Mouse (Mus musculus) Patski (cell line): ENCODE results near the gene Notch2. TPM values are rescaled to one million over a fixed set of nuclear protein-coding genes. Genes with fewer than 3 reads are reported as not detected.

Experiments used
- ATAC-seq: fragments of 100-300 bp; one replicate; pipeline ENCODE4 v1.8.0; 2021
- CTCF ChIA-PET: fragments of 350-600 bp; sonication (Branson Sonifier 250); formaldehyde crosslinking; loops from one replicate; lab custom pipeline; 2022; ENCODE audit warnings: inconsistent platforms; lab: Charles Lee
- POLR2A ChIA-PET: fragments of 350-600 bp; sonication (Branson Sonifier 250); formaldehyde crosslinking; loops from one replicate; lab custom pipeline; 2022; ENCODE audit warnings: antibody characterized with exemption, inconsistent platforms; lab: Charles Lee
- DNase-seq: peaks from one replicate; pipeline ENCODE4 v3.0.0-alpha.2; 2011; ENCODE audit warnings: low read depth, low spot score
- H3K27me3 ChIP-seq: fragments of 371-371 bp; one replicate; pipeline ENCODE4 v1.5.1; 2021
- CTCF ChIP-seq: fragments of 100-300 bp; IDR thresholded peaks from one replicate; pipeline ENCODE4 v1.5.1; 2021
- in situ Hi-C: fragments of 300-500 bp; cut with MboI; formaldehyde crosslinking; loops from 3 replicates; pipeline ENCODE4 v1.11.1; 2018; ENCODE audit warnings: low pct_unique_long_range_greater_than_20kb, mixed read lengths
- polyA plus RNA-seq: library from polyadenylated mRNA; unstranded; gene quantifications from one replicate; pipeline ENCODE4 v1.2.3, GENCODE M21; 2021

Notch2 gene
- polyA plus RNA-seq, 1 experiment from 2014 or later, result 65.2 TPM

GRCm38 (mm10) chr3:98086860-98087259 is 73.5 kb downstream of the Notch2 start:
- no peaks in the 10 kb centered on the region for H3K27me3 ChIP-seq
- no peak for TF ChIP-seq CTCF
- in situ Hi-C loops, result no loop called here
- CTCF ChIA-PET, result interaction anchor here (1.4 to 3.1 kb wide), 6 partner anchors 8 to 174 kb away, joined by 3 to 13 read pairs (median 5); no protein-coding TSS in a partner anchor
- ATAC-seq, result no peak
- POLR2A ChIA-PET, result no interaction called here
- no peak for DNase-seq

- ChIA-PET CTCF (interaction anchor here (1.4 to 3.1 kb wide), 6 partner anchors 8 to 175 kb away, joined by 3 to 13 read pairs (median 6); no protein-coding TSS in a partner anchor), POLR2A (interaction anchor here (0.6 to 0.9 kb wide), 3 partner anchors 88 to 159 kb away, joined by 3 to 4 read pairs (median 3); no protein-coding TSS in a partner anchor)
- in situ Hi-C loops, result no loop called here
- no peak for ATAC-seq
- no peak for DNase-seq
- no peaks in the 10 kb centered on the region for H3K27me3 ChIP-seq
- TF ChIP-seq CTCF, result no peak
These were observed 74.2 kb downstream of the Notch2 start for GRCm38 (mm10) chr3:98087551-98087950.

- DNase-seq, result no peak
- in situ Hi-C loops, result no loop called here
These were observed 76.4 kb downstream of the Notch2 start for GRCm38 (mm10) chr3:98089702-98090101.

GRCm38 (mm10) chr3:98090129-98090528 is 76.8 kb downstream of the Notch2 start:
- TF ChIP-seq CTCF, result no peak
- in situ Hi-C loops, result no loop called here
- CTCF ChIA-PET, result interaction anchor here (1.2 to 3.1 kb wide), 2 partner anchors 8 to 134 kb away, joined by 3 to 13 read pairs; no protein-coding TSS in a partner anchor
- H3K27me3 ChIP-seq, result no peaks in the 10 kb centered on the region
- POLR2A ChIA-PET, result interaction anchor here (0.8 kb wide), 1 partner anchor 12 kb away, joined by 3 read pairs; no protein-coding TSS in a partner anchor
- ATAC-seq, result no peak
- DNase-seq, result no peak

More at GRCm38 (mm10) chr3:98089702-98090101, 76.4 kb downstream of the Notch2 start:
- no peaks in the 10 kb centered on the region for H3K27me3 ChIP-seq
- CTCF ChIA-PET, result interaction anchor here (1.2 to 3.1 kb wide), 2 partner anchors 8 to 134 kb away, joined by 3 to 13 read pairs; no protein-coding TSS in a partner anchor
- POLR2A ChIA-PET, result interaction anchor here (0.8 kb wide), 1 partner anchor 12 kb away, joined by 3 read pairs; no protein-coding TSS in a partner anchor
- ATAC-seq, result no peak
- TF ChIP-seq CTCF, result no peak

- in situ Hi-C loops, result no loop called here
- DNase-seq, result no peak
- no peaks in the 10 kb centered on the region for H3K27me3 ChIP-seq
- ChIA-PET POLR2A (interaction anchor here (1.1 to 1.4 kb wide), 2 partner anchors 8 to 13 kb away, joined by 5 to 7 read pairs; no protein-coding TSS in a partner anchor), CTCF (interaction anchor here (0.8 to 3.5 kb wide), 7 partner anchors 8 to 20 kb away, joined by 3 to 12 read pairs (median 6); no protein-coding TSS in a partner anchor)
- no peak for ATAC-seq
- no peak for TF ChIP-seq CTCF
These were observed 79.5 kb downstream of the Notch2 start for GRCm38 (mm10) chr3:98092680-98093370.

- TF ChIP-seq CTCF, result no peak
- ATAC-seq, result no peak
- POLR2A ChIA-PET, result interaction anchor here (1.1 kb wide), 1 partner anchor 12 kb away, joined by 3 read pairs; no protein-coding TSS in a partner anchor
- no peak for DNase-seq
- in situ Hi-C loops, result no loop called here
- CTCF ChIA-PET, result interaction anchor here (1.0 to 3.5 kb wide), 6 partner anchors 8 to 155 kb away, joined by 3 to 12 read pairs (median 6); no protein-coding TSS in a partner anchor
- H3K27me3 ChIP-seq, result no peaks in the 10 kb centered on the region
These were observed 80.6 kb downstream of the Notch2 start for GRCm38 (mm10) chr3:98093954-98094353.

- ChIA-PET CTCF (interaction anchor here (0.6 to 3.5 kb wide), 5 partner anchors 9 to 156 kb away, joined by 3 to 12 read pairs (median 6); no protein-coding TSS in a partner anchor), POLR2A (interaction anchor here (0.6 to 1.1 kb wide), 2 partner anchors 13 to 160 kb away, joined by 3 to 10 read pairs; no protein-coding TSS in a partner anchor)
- in situ Hi-C loops, result no loop called here
- no peak for TF ChIP-seq CTCF
- DNase-seq, result no peak
- ATAC-seq, result no peak
- no peaks in the 10 kb centered on the region for H3K27me3 ChIP-seq
These were observed 81.6 kb downstream of the Notch2 start for GRCm38 (mm10) chr3:98094629-98095583.

- TF ChIP-seq CTCF, result no peak
- DNase-seq (no peak), ATAC-seq (no peak)
- CTCF ChIA-PET, result interaction anchor here (1.5 to 3.1 kb wide), 2 partner anchors 8 to 9 kb away, joined by 3 to 13 read pairs; no protein-coding TSS in a partner anchor
- POLR2A ChIA-PET, result no interaction called here
- in situ Hi-C loops, result no loop called here
- no peaks in the 10 kb centered on the region for H3K27me3 ChIP-seq
These were observed 83.7 kb downstream of the Notch2 start for GRCm38 (mm10) chr3:98096981-98097380.

GRCm38 (mm10) chr3:98098676-98099075 is 85.3 kb downstream of the Notch2 start:
- ChIA-PET CTCF (interaction anchor here (0.8 to 3.1 kb wide), 6 partner anchors 10 to 128 kb away, joined by 3 to 13 read pairs (median 4); no protein-coding TSS in a partner anchor), POLR2A (interaction anchor here (0.7 kb wide), 2 partner anchors 19 to 1345 kb away, joined by 3 read pairs; no protein-coding TSS in a partner anchor)
- DNase-seq (no peak), ATAC-seq (no peak)
- in situ Hi-C loops, result no loop called here
- no peaks in the 10 kb centered on the region for H3K27me3 ChIP-seq
- no peak for TF ChIP-seq CTCF
